Mouse (Mus musculus) megakaryocyte, embryonic 14.5 days (primary cell): ENCODE data around the gene Gdf1.

Experiments
- FLI1 ChIP-seq: IDR thresholded peaks from 2 replicates; pipeline ENCODE4 v1.6.1; 2012; ENCODE audit warnings: low read length, inconsistent platforms, mixed read lengths
- GATA1 ChIP-seq: IDR thresholded peaks from 3 replicates; pipeline ENCODE4 v1.6.1; 2012; ENCODE audit warnings: mixed read lengths, low read length, inconsistent platforms, borderline replicate concordance

DNA sequence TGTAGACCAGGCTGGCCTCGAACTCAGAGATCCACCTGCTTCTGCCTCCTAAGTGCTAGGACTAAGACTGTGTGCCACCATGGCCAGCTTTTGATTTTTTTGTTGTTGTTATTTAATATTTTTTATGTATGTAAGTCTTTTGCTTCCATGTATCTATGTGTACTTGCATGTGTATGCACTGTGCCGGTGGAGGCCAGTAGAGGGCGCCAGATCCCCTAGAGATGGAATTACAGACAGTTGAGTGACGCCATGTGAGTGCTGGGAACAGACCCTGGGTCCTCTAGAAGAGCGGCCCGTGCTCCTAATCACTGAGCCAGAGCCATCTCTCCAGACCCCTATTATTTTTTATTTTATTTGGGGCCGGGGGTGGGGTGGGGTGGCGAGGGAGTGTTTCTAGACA is 42.9 kb upstream of the Gdf1 start:
- TF ChIP-seq FLI1 = no peak
- TF ChIP-seq GATA1 = no peak
